In genomic region chr10:98781888-98782351, GRCm38 (mm10) we compare ENCODE assay signal across 9 mouse cellular contexts.
A peak's percentile ranks its signal among the peaks of the same experiment; 100 is the strongest.
DNase-seq lines count a peak whose midpoint lies in the region; ATAC-seq and TF ChIP-seq lines count a peak whose summit lies in the region.
"Had no signal": no experiment of that assay in that cellular context is flagged by ENCODE, and none has a peak within 500 bp of the region (broad histone marks: within the 10 kb centered on the region; RNA-seq: fewer than 3 reads in every experiment).

No protein-coding gene starts in this region.

- 21% methylated on average over 3 of the region's 3 CpGs for WGBS in heart, embryonic 15.5 days
- 24% methylated on average over 3 of the region's 3 CpGs for WGBS in hindbrain, postnatal 0 days

- no peak for ATAC-seq in heart, embryonic 15.5 days (replicated peaks; ENCODE audit: insufficient number of reproducible peaks, insufficient read depth, low FRiP score, low read depth)
- peak; percentile 80 for ATAC-seq in monocyte, adult 5-6 weeks (replicated peaks; ENCODE audit: insufficient number of reproducible peaks, low FRiP score, low TSS enrichment, poor library complexity, severe bottlenecking)
- no peak for ATAC-seq in hindbrain, postnatal 0 days

- no peaks in the 10 kb centered on the region for H3K36me3 ChIP-seq in heart, embryonic 15.5 days
- H3K36me3 ChIP-seq in hindbrain, postnatal 0 days (ENCODE audit: insufficient read depth, low read length), result no peaks in the 10 kb centered on the region

- H3K9ac ChIP-seq in heart, embryonic 15.5 days, result no peak overlapping the region
- no peak overlapping the region for H3K9ac ChIP-seq in hindbrain, postnatal 0 days (replicated peaks; ENCODE audit: low read length)

- no peaks in the 10 kb centered on the region for H3K27me3 ChIP-seq in heart, embryonic 15.5 days
- no peaks in the 10 kb centered on the region for H3K27me3 ChIP-seq in hindbrain, postnatal 0 days (ENCODE audit: insufficient read depth, low read length)

- no peak for TF ChIP-seq CTCF in layer of hippocampus, adult 2 months (conservative IDR thresholded peaks at IDR 0.05)
- no peak for TF ChIP-seq CTCF in bone marrow macrophage, adult 2 months (IDR thresholded peaks at IDR 0.05; ENCODE audit: low read depth, low read length)
- no peak for TF ChIP-seq CTCF in hindbrain, postnatal 0 days (IDR thresholded peaks at IDR 0.05; ENCODE audit: low read depth)

- no peaks in the 10 kb centered on the region for H3K9me3 ChIP-seq in heart, embryonic 15.5 days (replicated peaks)
- no peaks in the 10 kb centered on the region for H3K9me3 ChIP-seq in hindbrain, postnatal 0 days (ENCODE audit: low read length)

- no peak for DNase-seq in layer of hippocampus, adult 2 months (ENCODE audit: low spot score in 2 of 2)
- DNase-seq in layer of hippocampus, adult 8-10 months (ENCODE audit: low spot score in 2 of 2), result no peak
- DNase-seq in hindbrain, postnatal 0 days (ENCODE audit: low spot score), result no peak
- DNase-seq in cerebellum, postnatal 36 days, result no peak
- no peak for DNase-seq in left cerebral cortex, adult 18-20 months (ENCODE audit: low spot score in 2 of 2)
- DNase-seq: cerebellum, adult 11-12 months had no signal

- TF ChIP-seq POLR2A in bone marrow macrophage, adult 2 months (IDR thresholded peaks at IDR 0.05; ENCODE audit: borderline replicate concordance, low read depth, low read length), result no peak

- H3K4me3 ChIP-seq in layer of hippocampus, adult 2 months, result no peak overlapping the region
- no peak overlapping the region for H3K4me3 ChIP-seq in bone marrow macrophage, adult 2 months (ENCODE audit: insufficient read depth, low read length)
- H3K4me3 ChIP-seq in heart, embryonic 15.5 days, result no peak overlapping the region
- H3K4me3 ChIP-seq in hindbrain, postnatal 0 days (ENCODE audit: low read length), result no peak overlapping the region

- no peak overlapping the region for H3K4me2 ChIP-seq in heart, embryonic 15.5 days
- no peak overlapping the region for H3K4me2 ChIP-seq in hindbrain, postnatal 0 days (ENCODE audit: low read depth, low read length)

- peak overlapping the region; percentile 46; the same call in 1 of the 2 replicates for H3K27ac ChIP-seq in layer of hippocampus, adult 2 months
- peak overlapping the region; percentile 77 for H3K27ac ChIP-seq in bone marrow macrophage, adult 2 months (ENCODE audit: insufficient read depth, low read depth, low read length)
- H3K27ac ChIP-seq in heart, embryonic 15.5 days, result peak overlapping the region; percentile 51; the same call in 1 of the 2 replicates
- H3K27ac ChIP-seq in hindbrain, postnatal 0 days, result no peak overlapping the region

- H3K4me1 ChIP-seq in bone marrow macrophage, adult 2 months (ENCODE audit: control insufficient read depth, insufficient read depth, low read length), result peaks cover 30% of the 10 kb centered on the region
- H3K4me1 ChIP-seq in heart, embryonic 15.5 days (replicated peaks), result peaks cover 11% of the 10 kb centered on the region
- H3K4me1 ChIP-seq in hindbrain, postnatal 0 days (ENCODE audit: insufficient read depth, low read length), result no peaks in the 10 kb centered on the region
